Mouse (Mus musculus) urinary bladder, postnatal 4 days (tissue): ENCODE measurements around the gene Pus3.

Experiments
- DNase-seq, 2 experiments: peaks; one replicate each; pipeline ENCODE4 v3.0.0; 2021 to 2022; ENCODE audit warnings: low spot score in 2 of 2

Pus3 gene

GRCm38 (mm10) chr9:35558257-35559008, at the start of gene Pus3, which contains the start of gene Ddx25:
Gene Pus3, plus strand, starts transcription at chr9:35558595.
Gene Ddx25, minus strand, starts transcription at chr9:35558528.
- DNase-seq = no peak

GRCm38 (mm10) chr9:35513900-35514299, 44.5 kb upstream of the Pus3 start:
- peak in 1 of 2 experiments; percentile 52 for DNase-seq

DNA sequence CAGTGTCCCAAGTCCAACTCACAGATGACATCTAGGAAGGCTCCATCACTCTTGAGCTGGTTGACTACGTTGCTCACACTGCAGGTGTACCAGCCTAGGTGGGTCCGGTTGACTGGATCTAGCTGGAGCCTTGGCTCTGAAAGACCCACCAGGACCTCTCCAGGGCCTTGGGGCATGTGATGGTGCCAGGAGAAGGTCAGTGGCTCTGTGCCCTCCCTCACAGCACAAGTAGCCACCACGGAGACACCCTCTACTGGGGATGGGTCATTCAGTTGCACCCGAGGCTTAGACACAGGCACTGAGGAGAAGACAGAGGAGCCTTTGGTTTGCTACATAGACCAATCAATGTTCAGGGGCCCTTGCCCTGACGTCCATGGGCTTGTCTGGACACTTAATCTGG, 42.2 kb upstream of the Pus3 start:
- DNase-seq = peak in 1 of 2 experiments; percentile 52

GRCm38 (mm10) chr9:35516711-35517110, 41.7 kb upstream of the Pus3 start:
- DNase-seq = peak in 1 of 2 experiments; percentile 54

DNA sequence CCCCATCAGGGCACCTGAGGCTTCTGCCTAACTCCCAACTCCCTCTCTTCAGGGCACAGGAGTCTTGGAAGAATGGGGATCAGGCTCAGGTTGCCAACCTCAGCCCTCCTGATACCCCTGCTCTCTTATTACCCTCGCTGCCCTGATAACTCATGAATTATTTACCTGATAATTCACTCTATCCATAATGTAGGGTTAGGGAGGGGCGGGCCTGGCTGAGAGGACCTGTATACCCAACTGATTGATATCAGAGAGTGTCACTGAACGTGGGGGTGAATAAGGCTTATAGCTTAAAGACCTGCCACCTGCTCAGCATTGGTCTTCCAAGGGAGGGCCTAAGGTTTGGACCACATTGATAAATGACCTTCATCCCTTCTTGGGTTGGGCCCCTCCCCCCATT, 40.2 kb upstream of the Pus3 start, which contains the start of gene Gm1113:
Gene Gm1113 (minus strand): TSS at position 101 of the 400 bp plus-strand sequence.
- DNase-seq = no peak

DNA sequence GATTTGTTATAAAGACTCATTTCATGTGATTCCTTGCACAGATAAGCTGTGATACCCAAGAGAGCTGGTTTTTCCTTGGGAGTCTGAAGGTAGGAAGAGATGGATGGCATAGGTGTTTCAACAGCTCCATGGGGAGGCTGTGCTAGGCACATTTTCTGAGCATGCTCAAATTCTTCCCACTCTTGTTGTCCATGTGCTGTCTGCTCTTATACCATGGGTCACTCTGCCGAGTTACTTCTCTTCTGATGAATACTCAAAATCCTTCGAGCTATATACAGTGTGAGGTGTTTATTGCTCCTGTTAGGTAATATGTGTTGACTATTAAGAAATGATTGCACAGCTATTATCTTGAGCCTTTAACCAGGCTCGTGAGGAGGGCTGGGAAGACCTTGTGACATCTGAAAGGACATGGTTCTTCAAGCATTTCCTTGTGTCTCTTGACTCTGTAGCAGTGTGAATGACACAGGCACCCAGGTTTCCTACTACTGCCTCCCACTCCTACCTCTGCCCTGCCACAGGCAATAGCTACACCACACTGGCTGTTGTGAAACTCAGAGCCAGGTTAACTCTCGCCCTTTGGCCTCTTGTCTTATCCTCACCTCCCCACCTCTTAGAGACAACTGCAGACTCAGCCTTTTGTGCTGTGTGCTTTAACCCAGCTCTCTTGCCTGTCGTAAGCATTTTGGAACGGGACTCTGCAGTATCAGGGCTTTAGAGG, 37.6 kb upstream of the Pus3 start:
- DNase-seq = no peak

GRCm38 (mm10) chr9:35522241-35522640, 36.2 kb upstream of the Pus3 start:
- DNase-seq = no peak

DNA sequence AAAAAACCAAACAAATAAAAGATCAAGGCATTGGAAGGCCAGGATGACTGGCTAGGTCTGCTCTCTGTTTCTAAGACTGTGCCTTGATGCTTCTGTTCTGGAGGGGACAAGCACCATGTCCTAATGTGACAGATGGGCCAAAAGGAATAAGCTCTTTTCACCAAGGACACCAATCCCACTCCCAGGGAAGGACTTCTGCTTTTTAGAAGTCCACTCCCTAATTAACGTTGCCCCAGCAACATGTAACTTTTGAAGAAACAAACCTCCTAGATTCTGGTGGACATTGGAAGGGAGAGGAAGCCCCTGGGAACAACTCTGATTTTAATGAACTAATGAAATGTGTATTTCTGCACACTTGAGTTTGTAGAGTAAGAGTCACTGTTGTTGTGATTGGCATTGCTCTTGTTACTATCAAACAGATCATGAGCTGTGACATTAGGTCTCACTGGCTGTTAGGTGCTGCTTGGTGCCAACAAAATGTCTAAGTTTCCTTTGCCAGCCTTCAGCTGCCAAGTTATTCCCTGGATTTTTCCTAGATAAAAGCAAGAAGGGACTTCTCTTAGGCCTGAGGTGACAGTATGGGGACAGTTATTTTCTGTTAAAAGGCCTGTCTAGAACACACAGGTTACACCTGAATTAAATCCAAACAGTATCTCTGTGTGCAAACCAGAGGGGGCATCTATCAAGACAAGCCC, 35.4 kb upstream of the Pus3 start:
- no peak for DNase-seq

GRCm38 (mm10) chr9:35523541-35523940, 34.9 kb upstream of the Pus3 start:
- DNase-seq = peak in 1 of 2 experiments; percentile 55

- DNase-seq = peak; percentile 46 to 75
Measured at GRCm38 (mm10) chr9:35523941-35524411, 34.4 kb upstream of the Pus3 start.

GRCm38 (mm10) chr9:35529141-35529540, 29.3 kb upstream of the Pus3 start:
- no peak for DNase-seq

GRCm38 (mm10) chr9:35529796-35530195, 28.6 kb upstream of the Pus3 start:
- DNase-seq = no peak

DNA sequence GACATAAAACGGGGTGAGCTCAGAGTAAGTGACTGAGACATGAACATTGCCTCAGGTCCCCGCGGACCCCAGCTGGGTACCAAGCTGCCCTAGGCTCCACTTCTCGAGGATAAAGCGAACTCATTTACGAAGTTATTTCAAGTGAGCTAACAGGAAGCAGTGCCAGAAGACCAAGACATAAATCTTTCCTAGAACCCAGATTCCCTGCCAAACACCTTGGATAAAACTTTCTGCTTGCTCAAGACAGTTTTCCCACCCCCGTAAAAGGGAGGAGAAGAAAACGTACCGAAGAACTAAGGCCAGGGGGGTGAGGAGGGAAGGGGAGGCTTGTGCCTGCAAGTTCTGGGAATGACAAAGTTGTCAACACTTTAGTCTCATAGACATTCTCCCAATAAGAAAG, 25.1 kb upstream of the Pus3 start:
- DNase-seq = no peak

DNA sequence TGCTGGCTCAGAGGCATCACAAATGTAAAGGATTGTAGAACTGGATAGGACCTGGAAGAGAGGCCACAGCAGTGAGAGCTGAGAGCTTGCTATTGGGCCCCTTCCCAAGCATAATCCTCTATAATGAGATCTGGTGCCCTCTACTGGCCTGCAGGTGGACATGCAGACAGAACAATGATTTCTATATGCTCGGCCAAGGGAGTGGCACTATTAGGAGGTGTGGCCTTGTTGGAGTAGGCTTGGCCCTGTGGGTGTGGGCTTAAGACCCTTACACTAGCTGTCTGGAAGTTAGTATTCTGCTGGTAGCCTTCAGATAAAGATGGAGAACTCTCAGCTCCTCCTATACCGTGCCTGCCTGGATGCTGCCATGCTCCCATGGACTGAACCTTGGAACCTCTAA, 23.3 kb upstream of the Pus3 start:
- no peak for DNase-seq

GRCm38 (mm10) chr9:35535876-35536275, 22.5 kb upstream of the Pus3 start:
- no peak for DNase-seq

DNA sequence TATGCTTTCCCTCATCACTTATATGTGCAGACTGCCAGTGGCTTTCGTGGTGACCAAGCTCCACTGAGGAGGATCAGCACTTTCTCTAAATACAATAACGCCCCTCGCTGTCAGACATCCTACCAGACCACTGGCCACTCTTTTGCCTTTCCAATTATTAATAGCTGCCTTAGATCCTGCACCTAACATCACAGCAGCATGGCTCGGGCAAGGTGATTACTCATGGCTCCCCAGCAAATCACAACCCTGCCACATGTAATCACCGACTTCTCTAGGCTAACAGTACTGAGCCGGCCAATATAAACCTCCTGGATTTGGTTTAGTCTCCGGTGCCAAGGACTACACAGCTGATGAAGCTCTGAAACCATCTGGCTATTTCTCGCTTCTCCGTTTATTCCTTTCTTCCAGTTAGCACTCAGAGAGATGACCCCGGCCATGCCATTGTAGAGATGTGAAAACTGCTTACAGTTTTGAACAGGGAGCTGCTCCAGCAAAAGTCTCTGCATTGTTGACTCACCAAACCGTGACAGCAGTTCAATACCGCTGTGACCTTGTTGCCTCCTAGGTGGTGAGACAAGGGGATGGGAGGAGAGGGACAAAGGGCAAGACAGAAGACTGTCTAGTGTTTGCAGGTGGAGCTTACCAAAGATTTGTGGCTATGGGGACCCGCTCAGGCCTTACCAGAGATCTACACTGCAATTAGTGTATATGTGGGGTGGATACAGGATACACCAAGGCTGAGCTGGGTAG, 19.2 kb upstream of the Pus3 start:
- DNase-seq = no peak

DNA sequence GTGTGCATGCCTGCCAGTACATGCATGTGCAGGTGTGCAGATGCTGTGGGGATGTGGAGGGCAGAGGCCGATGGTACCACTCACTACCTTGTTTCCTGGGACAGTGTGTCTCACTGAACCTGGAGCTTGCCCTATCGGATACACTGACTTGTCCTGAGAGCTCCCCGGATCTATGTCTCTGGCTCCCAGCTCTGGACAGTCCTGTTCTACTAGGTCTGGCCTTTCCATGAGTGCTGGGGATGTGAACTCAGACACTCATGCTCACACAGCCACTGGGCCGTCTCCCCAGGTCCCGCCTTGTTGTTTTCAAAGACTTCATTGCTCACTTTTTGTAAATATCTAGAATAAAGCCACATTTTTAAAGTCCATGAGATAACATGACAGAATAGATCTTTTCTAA, 17.4 kb upstream of the Pus3 start:
- DNase-seq = peak in 1 of 2 experiments; percentile 40

GRCm38 (mm10) chr9:35541488-35541887, 16.9 kb upstream of the Pus3 start:
- peak; percentile 57 to 85 for DNase-seq

- DNase-seq = no peak
Measured at GRCm38 (mm10) chr9:35541941-35542340, 16.5 kb upstream of the Pus3 start.

- no peak for DNase-seq
Measured at GRCm38 (mm10) chr9:35543099-35543860, 15.1 kb upstream of the Pus3 start.

- DNase-seq = no peak
Measured at GRCm38 (mm10) chr9:35544666-35545065, 13.7 kb upstream of the Pus3 start.
